Mouse (Mus musculus) ES-E14 (cell line): ENCODE measurements around the gene Nr1h2.

Source experiments
- CHD2 ChIP-seq: IDR thresholded peaks from 2 replicates; pipeline ENCODE4 v1.6.1; 2014; ENCODE audit warnings: mild to moderate bottlenecking, low read depth, low read length, inconsistent platforms
- HCFC1 ChIP-seq: IDR thresholded peaks from 2 replicates; pipeline ENCODE4 v1.6.1; 2012; ENCODE audit warnings: low read length, inconsistent platforms, borderline replicate concordance; ENCODE audit not compliant: insufficient read depth
- MAFK ChIP-seq: IDR thresholded peaks from 2 replicates; pipeline ENCODE4 v1.6.1; 2014; ENCODE audit warnings: mild to moderate bottlenecking, low read depth, low read length, inconsistent platforms; ENCODE audit not compliant: insufficient read depth
- ZC3H11A ChIP-seq: IDR thresholded peaks from 2 replicates; pipeline ENCODE4 v1.6.1; 2012; ENCODE audit warnings: low read depth, mild to moderate bottlenecking, inconsistent platforms, low read length, borderline replicate concordance
- ZNF384 ChIP-seq: IDR thresholded peaks from 2 replicates; pipeline ENCODE4 v1.6.1; 2012; ENCODE audit warnings: low read depth, low read length, inconsistent platforms

GRCm38 (mm10) chr7:44557629-44558028 lies 3.9 kb upstream of the Nr1h2 start:
- no peak for TF ChIP-seq ZC3H11A
- no peak for TF ChIP-seq ZNF384
- no peak for TF ChIP-seq CHD2
- TF ChIP-seq HCFC1 = no peak
- no peak for TF ChIP-seq MAFK
